Mouse (Mus musculus) neural tube, embryonic 15.5 days (tissue): ENCODE measurements at regions not wholly inside any gene's neighbourhood (a gene's known extent, or its start where the extent isn't known, plus 50 kb on each side); places are given as distances from the start of the nearest gene placed in this dataset.
A peak's percentile ranks its signal among the peaks of the same experiment; 100 is the strongest.

Source experiments
- ATAC-seq: fragments of 200-750 bp; cut with Nextera tagmentation; 2 replicates; pipeline ENCODE4 v1.8.0; 2017; ENCODE audit warnings: mild to moderate bottlenecking, moderate TSS enrichment, moderate library complexity; ENCODE audit not compliant: low FRiP score
- H3K27ac ChIP-seq: fragments of 300-500 bp; sonication (generic); replicated peaks from 2 replicates; pipeline ENCODE4 v1.5.1; 2015; ENCODE audit warnings: mild to moderate bottlenecking, inconsistent platforms
- H3K27me3 ChIP-seq: fragments of 300-500 bp; sonication (generic); replicated peaks from 2 replicates; pipeline ENCODE4 v1.6.1; 2015; ENCODE audit warnings: inconsistent platforms
- H3K36me3 ChIP-seq: fragments of 300-500 bp; sonication (generic); 2 replicates; pipeline ENCODE4 v1.6.1; 2015; ENCODE audit warnings: inconsistent platforms
- H3K4me1 ChIP-seq: fragments of 300-500 bp; sonication (generic); 2 replicates; pipeline ENCODE4 v1.6.1; 2015; ENCODE audit warnings: inconsistent platforms
- H3K4me2 ChIP-seq: fragments of 300-500 bp; sonication (generic); 2 replicates; pipeline ENCODE4 v1.6.1; 2015; ENCODE audit warnings: inconsistent platforms, mild to moderate bottlenecking, moderate library complexity
- H3K4me3 ChIP-seq: fragments of 300-500 bp; sonication (generic); replicated peaks from 2 replicates; pipeline ENCODE4 v1.5.1; 2015; ENCODE audit warnings: mild to moderate bottlenecking, inconsistent platforms
- H3K9ac ChIP-seq: fragments of 300-500 bp; sonication (generic); replicated peaks from 2 replicates; pipeline ENCODE4 v1.6.1; 2015; ENCODE audit warnings: mild to moderate bottlenecking, inconsistent platforms
- H3K9me3 ChIP-seq: fragments of 300-500 bp; sonication (generic); replicated peaks from 2 replicates; pipeline ENCODE4 v1.6.1; 2016; ENCODE audit warnings: inconsistent platforms
- whole genome bisulfite sequencing: fragments of 180-500 bp; shearing (Covaris S2); methylation state at CpG from one replicate; pipeline ENCODE4 v1.1.7; 2015; ENCODE audit warnings: mixed read lengths; 5-methylcytosine and 5-hydroxymethylcytosine counted together

GRCm38 (mm10) chr16:21274012-21274528 lies 69.5 kb downstream of the Ephb3 start:
- ATAC-seq, result peak; percentile 53
- Histone ChIP-seq H3K9ac (no peak overlapping the region), H3K27ac (peak overlapping the region; percentile 69), H3K4me2 (no peak overlapping the region), H3K4me3 (no peak overlapping the region), H3K36me3 (no peaks in the 10 kb centered on the region), H3K27me3 (no peaks in the 10 kb centered on the region), H3K9me3 (0 out of 2 replicates have a peak, but pooled peaks cover 3% of the 10 kb centered on the region), H3K4me1 (peaks cover 17% of the 10 kb centered on the region)
- WGBS, result 28% methylated on average over 2 of the region's 2 CpGs

- Histone ChIP-seq H3K9me3 (0 out of 2 replicates have a peak, but pooled peaks cover 3% of the 10 kb centered on the region), H3K9ac (no peak overlapping the region), H3K4me1 (peaks cover 18% of the 10 kb centered on the region), H3K27ac (no peak overlapping the region; the same call in 1 of the 2 replicates), H3K4me2 (no peak overlapping the region), H3K36me3 (no peaks in the 10 kb centered on the region), H3K4me3 (no peak overlapping the region), H3K27me3 (0 out of 2 replicates have a peak, but pooled peaks cover 3% of the 10 kb centered on the region)
- peak; percentile 49; the same call in 1 of the 2 replicates for ATAC-seq
- 45% methylated on average over 11 of the region's 11 CpGs for WGBS
Measured at GRCm38 (mm10) chr16:21277789-21278342, 73.3 kb downstream of the Ephb3 start.

DNA sequence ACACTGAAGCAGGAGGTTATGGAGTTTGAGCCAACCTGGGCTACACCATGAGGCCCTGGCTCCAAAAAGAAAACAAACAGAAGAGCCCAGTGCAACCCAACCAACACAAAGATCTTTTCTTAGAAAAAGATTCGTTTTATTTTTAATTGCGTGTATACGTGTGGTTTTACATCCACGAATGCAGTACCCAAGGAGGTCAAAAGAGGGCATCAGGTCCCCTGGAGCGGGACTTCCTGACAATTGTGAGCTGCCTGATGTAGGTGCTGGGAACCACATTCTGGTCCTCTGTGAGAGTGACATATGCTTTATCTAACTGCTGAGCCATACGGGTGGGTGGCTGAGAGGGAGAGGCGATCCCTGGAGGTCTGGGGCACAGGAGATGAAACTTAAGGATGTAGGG lies 73.8 kb downstream of the Ephb3 start:
- no peak overlapping the region for H3K9ac ChIP-seq
- no peak for ATAC-seq
- 0 out of 2 replicates have a peak, but pooled peaks cover 3% of the 10 kb centered on the region for H3K9me3 ChIP-seq
- WGBS, result 95% methylated on average over 7 of the region's 7 CpGs
- H3K27ac ChIP-seq, result no peak overlapping the region; the same call in 1 of the 2 replicates
- H3K4me2 ChIP-seq, result no peak overlapping the region
- peaks cover 5% of the 10 kb centered on the region; the same call in 1 of the 2 replicates for H3K27me3 ChIP-seq
- no peaks in the 10 kb centered on the region for H3K36me3 ChIP-seq
- H3K4me1 ChIP-seq, result peaks cover 18% of the 10 kb centered on the region
- H3K4me3 ChIP-seq, result no peak overlapping the region

DNA sequence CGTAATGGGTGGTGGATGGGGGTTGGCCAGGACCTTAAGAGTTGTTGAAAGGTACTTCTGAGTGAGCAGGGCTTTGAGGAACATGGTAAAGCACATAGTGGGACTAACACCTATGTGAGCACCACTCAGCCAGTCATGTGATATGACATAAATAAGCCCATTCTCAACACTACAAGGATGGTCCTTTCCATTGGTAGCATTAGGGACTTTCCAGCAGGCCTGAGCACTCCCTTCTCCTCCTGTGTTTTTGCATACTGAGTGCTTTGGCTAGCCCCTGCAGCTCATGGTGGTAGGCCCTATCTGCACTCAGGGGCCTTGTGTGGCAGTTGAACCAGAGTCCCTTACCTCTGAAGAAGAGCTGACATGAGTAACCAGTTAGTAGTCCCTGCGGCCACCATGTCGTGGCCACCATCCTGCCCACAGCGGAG lies 75.7 kb downstream of the Ephb3 start:
- ATAC-seq, result no peak
- Histone ChIP-seq H3K4me2 (no peak overlapping the region), H3K9ac (no peak overlapping the region), H3K27ac (no peak overlapping the region), H3K36me3 (no peaks in the 10 kb centered on the region), H3K27me3 (peaks cover 8% of the 10 kb centered on the region; the same call in 1 of the 2 replicates), H3K4me3 (no peak overlapping the region), H3K4me1 (peaks cover 7% of the 10 kb centered on the region; the same call in 1 of the 2 replicates), H3K9me3 (0 out of 2 replicates have a peak, but pooled peaks cover 3% of the 10 kb centered on the region)
- WGBS, result 88% methylated on average over 4 of the region's 4 CpGs

DNA sequence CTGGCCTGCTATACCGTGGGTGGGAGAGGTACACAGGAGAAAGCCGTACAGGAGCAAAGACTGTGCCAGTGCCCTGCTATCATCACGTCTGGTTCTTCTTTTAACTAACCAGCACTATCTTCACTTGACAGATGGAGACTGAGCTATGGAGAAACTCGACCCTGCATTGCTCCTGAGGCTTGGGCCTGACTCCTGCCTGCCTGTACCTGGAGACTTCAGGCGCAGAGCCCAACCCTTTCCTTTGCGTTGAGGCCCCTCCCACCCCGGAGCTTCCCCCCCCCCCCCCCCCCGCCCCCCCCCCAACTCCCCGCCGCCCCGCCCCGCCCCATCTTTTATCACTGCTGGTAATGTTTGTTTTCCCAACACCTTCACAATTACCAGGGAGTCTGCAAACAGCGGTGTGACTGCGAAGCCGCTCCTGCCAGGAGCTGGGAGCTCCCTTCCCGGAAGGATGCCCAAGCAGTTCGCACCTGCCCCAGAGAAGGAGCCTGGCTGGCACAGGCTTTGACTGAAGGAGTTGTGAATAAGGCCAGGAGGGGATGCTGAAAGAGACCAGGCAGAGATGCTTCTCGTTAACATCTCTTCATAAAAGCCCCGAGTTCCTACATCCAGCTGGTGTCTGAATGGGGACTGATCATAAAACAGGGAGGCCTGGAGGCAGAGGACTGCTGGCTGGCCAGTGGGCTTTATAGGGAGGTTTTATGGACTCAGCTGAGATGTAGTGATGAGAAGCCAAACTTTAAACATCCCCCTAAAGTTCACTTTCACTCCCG lies 77.6 kb downstream of the Ephb3 start:
- H3K36me3 ChIP-seq, result no peaks in the 10 kb centered on the region
- H3K4me2 ChIP-seq, result 0 out of 2 replicates have a peak overlapping the region, but pooled peaks have one; percentile 19
- H3K9ac ChIP-seq, result no peak overlapping the region
- no peak overlapping the region for H3K4me3 ChIP-seq
- H3K27me3 ChIP-seq, result peaks cover 8% of the 10 kb centered on the region; the same call in 1 of the 2 replicates
- H3K4me1 ChIP-seq, result peaks cover 11% of the 10 kb centered on the region; the same call in 1 of the 2 replicates
- 0 out of 2 replicates have a peak, but pooled peaks cover 3% of the 10 kb centered on the region for H3K9me3 ChIP-seq
- ATAC-seq, result no peak
- H3K27ac ChIP-seq, result no peak overlapping the region
- WGBS, result 12% methylated on average over 13 of the region's 20 CpGs

GRCm38 (mm10) chr16:21286099-21286498 lies 81.5 kb downstream of the Ephb3 start:
- H3K27me3 ChIP-seq, result peaks cover 6% of the 10 kb centered on the region; the same call in 1 of the 2 replicates
- 59% methylated on average over 4 of the region's 4 CpGs for WGBS
- H3K9ac ChIP-seq, result no peak overlapping the region
- H3K36me3 ChIP-seq, result no peaks in the 10 kb centered on the region
- no peak overlapping the region for H3K4me2 ChIP-seq
- H3K9me3 ChIP-seq, result no peaks in the 10 kb centered on the region
- ATAC-seq, result no peak
- H3K27ac ChIP-seq, result no peak overlapping the region
- H3K4me1 ChIP-seq, result peaks cover 11% of the 10 kb centered on the region; the same call in 1 of the 2 replicates
- no peak overlapping the region for H3K4me3 ChIP-seq

- Histone ChIP-seq H3K4me2 (no peak overlapping the region), H3K4me3 (no peak overlapping the region), H3K27me3 (no peaks in the 10 kb centered on the region), H3K9ac (no peak overlapping the region), H3K4me1 (peaks cover 8% of the 10 kb centered on the region; the same call in 1 of the 2 replicates), H3K27ac (no peak overlapping the region), H3K36me3 (no peaks in the 10 kb centered on the region), H3K9me3 (no peaks in the 10 kb centered on the region)
- WGBS, result 84% methylated on average over 7 of the region's 7 CpGs
- no peak for ATAC-seq
Measured at GRCm38 (mm10) chr16:21289528-21289927, 85.0 kb downstream of the Ephb3 start.

GRCm38 (mm10) chr16:21293010-21293409 lies 88.5 kb downstream of the Ephb3 start:
- no peak for ATAC-seq
- no peak overlapping the region for H3K9ac ChIP-seq
- no peaks in the 10 kb centered on the region for H3K36me3 ChIP-seq
- H3K27me3 ChIP-seq, result no peaks in the 10 kb centered on the region
- no peaks in the 10 kb centered on the region for H3K9me3 ChIP-seq
- peaks cover 15% of the 10 kb centered on the region for H3K4me1 ChIP-seq
- no peak overlapping the region for H3K27ac ChIP-seq
- H3K4me2 ChIP-seq, result no peak overlapping the region
- WGBS, result 35% methylated on average over 11 of the region's 11 CpGs
- H3K4me3 ChIP-seq, result no peak overlapping the region

GRCm38 (mm10) chr16:21293569-21293968 lies 89.0 kb downstream of the Ephb3 start:
- H3K4me1 ChIP-seq, result peaks cover 15% of the 10 kb centered on the region
- H3K9me3 ChIP-seq, result no peaks in the 10 kb centered on the region
- H3K36me3 ChIP-seq, result no peaks in the 10 kb centered on the region
- H3K9ac ChIP-seq, result no peak overlapping the region
- H3K27me3 ChIP-seq, result no peaks in the 10 kb centered on the region
- H3K4me3 ChIP-seq, result no peak overlapping the region
- 46% methylated on average over 3 of the region's 3 CpGs for WGBS
- no peak overlapping the region for H3K27ac ChIP-seq
- ATAC-seq, result no peak
- H3K4me2 ChIP-seq, result no peak overlapping the region

DNA sequence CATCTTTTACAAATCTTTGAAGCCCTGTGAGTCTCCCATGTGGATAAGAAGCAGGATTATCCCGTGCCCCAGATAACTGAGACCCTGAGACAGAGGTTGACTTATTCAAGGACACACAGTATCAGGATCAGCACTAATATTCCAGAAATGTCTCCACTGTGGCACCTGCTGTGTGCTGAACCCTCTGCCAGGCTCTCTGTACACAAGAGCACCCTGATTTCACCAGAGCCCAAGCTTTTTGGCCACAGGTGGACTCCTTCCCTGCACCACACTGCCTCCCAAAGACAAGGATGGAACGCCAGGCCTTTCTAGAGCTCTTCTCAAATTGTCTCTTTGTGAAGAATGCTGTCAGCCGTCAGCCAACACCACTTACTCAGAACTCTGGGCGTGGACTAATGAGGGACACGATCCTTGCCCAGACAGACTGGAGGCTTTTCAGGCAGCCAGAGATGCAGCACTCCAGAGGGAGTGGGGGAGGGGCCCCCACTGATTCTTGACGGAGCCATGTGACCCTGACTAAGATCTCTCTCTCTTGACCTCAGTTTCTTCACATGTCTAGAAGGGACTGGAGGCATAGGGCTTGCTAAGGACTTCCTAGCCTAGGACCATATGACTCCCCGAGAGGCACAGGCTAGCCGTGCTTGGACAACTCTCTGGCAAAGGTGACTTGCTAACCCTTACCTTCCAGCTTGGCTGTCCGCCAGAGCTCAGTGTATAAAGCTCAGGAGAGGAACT lies 90.3 kb downstream of the Ephb3 start:
- WGBS, result 43% methylated on average over 9 of the region's 9 CpGs
- peaks cover 15% of the 10 kb centered on the region for H3K4me1 ChIP-seq
- no peaks in the 10 kb centered on the region for H3K9me3 ChIP-seq
- no peak overlapping the region for H3K4me2 ChIP-seq
- H3K4me3 ChIP-seq, result no peak overlapping the region
- no peaks in the 10 kb centered on the region for H3K27me3 ChIP-seq
- no peak for ATAC-seq
- H3K9ac ChIP-seq, result no peak overlapping the region
- H3K27ac ChIP-seq, result no peak overlapping the region
- no peaks in the 10 kb centered on the region for H3K36me3 ChIP-seq

GRCm38 (mm10) chr16:21295956-21296733 lies 91.6 kb downstream of the Ephb3 start:
- no peak for ATAC-seq
- H3K27me3 ChIP-seq, result no peaks in the 10 kb centered on the region
- no peak overlapping the region for H3K4me2 ChIP-seq
- H3K9me3 ChIP-seq, result no peaks in the 10 kb centered on the region
- H3K4me3 ChIP-seq, result no peak overlapping the region
- no peak overlapping the region for H3K9ac ChIP-seq
- H3K4me1 ChIP-seq, result peaks cover 15% of the 10 kb centered on the region
- no peak overlapping the region for H3K27ac ChIP-seq
- 70% methylated on average over 13 of the region's 13 CpGs for WGBS
- no peaks in the 10 kb centered on the region for H3K36me3 ChIP-seq
